Mouse (Mus musculus) MEL (cell line): Measurements from ENCODE around the gene Myo1h. TPM values are rescaled to one million over a fixed set of nuclear protein-coding genes. Genes with fewer than 3 reads are reported as not detected.
A peak's percentile ranks its signal among the peaks of the same experiment; 100 is the strongest.

Source experiments
- DNase-seq: peaks from one replicate; pipeline ENCODE4 v3.0.0; 2011; ENCODE audit warnings: low read depth, low spot score
- H3K27ac ChIP-seq: 2 replicates; pipeline ENCODE4 v1.5.1; 2012; ENCODE audit warnings: low read depth, mild to moderate bottlenecking, control low read depth, low read length, moderate library complexity; ENCODE audit not compliant: control insufficient read depth
- H3K27me3 ChIP-seq, 2 experiments: fragments of 150-350 bp in 1 of 2; sonication (generic) in 1 of 2; 2 replicates each; pipeline ENCODE4 v1.6.1; 2012; ENCODE audit warnings: low read length in 2 of 2, mild to moderate bottlenecking in 2 of 2, improper control_type of control experiment in 1 of 2, moderate library complexity in 1 of 2; ENCODE audit not compliant: insufficient read depth in 2 of 2, control insufficient read depth in 1 of 2
- H3K36me3 ChIP-seq, 2 experiments: 2 replicates each; pipeline ENCODE4 v1.6.1; 2012 to 2014; ENCODE audit warnings: low read length in 2 of 2, improper control_type of control experiment in 1 of 2, inconsistent platforms in 1 of 2, mild to moderate bottlenecking in 1 of 2; ENCODE audit not compliant: insufficient read depth in 2 of 2, control insufficient read depth in 1 of 2
- H3K4me1 ChIP-seq, 2 experiments: fragments of 150-350 bp in 1 of 2; sonication (generic) in 1 of 2; 2 replicates each; pipeline ENCODE4 v1.6.1; 2012; ENCODE audit warnings: low read length in 2 of 2, improper control_type of control experiment in 1 of 2, mild to moderate bottlenecking in 1 of 2; ENCODE audit not compliant: insufficient read depth in 2 of 2, control insufficient read depth in 1 of 2
- H3K4me3 ChIP-seq, 2 experiments: fragments of 150-350 bp in 1 of 2; sonication (generic) in 1 of 2; 2 replicates each; pipeline ENCODE4 v1.5.1; 2012; ENCODE audit warnings: low read depth in 2 of 2, low read length in 2 of 2, mild to moderate bottlenecking in 2 of 2, moderate library complexity in 2 of 2, control low read depth in 1 of 2, improper control_type of control experiment in 1 of 2; ENCODE audit not compliant: control insufficient read depth in 1 of 2, insufficient read depth in 1 of 2
- H3K79me2 ChIP-seq: 2 replicates; pipeline ENCODE4 v1.6.1; 2012; ENCODE audit warnings: mild to moderate bottlenecking, low read length, moderate library complexity; ENCODE audit not compliant: control insufficient read depth, poor library complexity, insufficient read depth
- H3K9ac ChIP-seq: 2 replicates; pipeline ENCODE4 v1.6.1; 2012; ENCODE audit warnings: low read depth, mild to moderate bottlenecking, control low read depth, low read length, moderate library complexity; ENCODE audit not compliant: control insufficient read depth, poor library complexity, severe bottlenecking
- H3K9me3 ChIP-seq: fragments of 150-350 bp; sonication (generic); replicated peaks from 2 replicates; pipeline ENCODE4 v1.6.1; 2012; ENCODE audit warnings: mild to moderate bottlenecking, low read length, improper control_type of control experiment, moderate library complexity; ENCODE audit not compliant: insufficient read depth
- CHD1 ChIP-seq: IDR thresholded peaks from 2 replicates; pipeline ENCODE4 v1.6.1; 2012; ENCODE audit warnings: low read depth, mild to moderate bottlenecking, inconsistent platforms, low read length, improper control_type of control experiment
- CHD2 ChIP-seq: IDR thresholded peaks from 2 replicates; pipeline ENCODE4 v1.6.1; 2011; ENCODE audit warnings: low read length, improper control_type of control experiment
- ELF1 ChIP-seq: IDR thresholded peaks from 2 replicates; pipeline ENCODE4 v1.6.1; 2014; ENCODE audit warnings: low read depth, mild to moderate bottlenecking, inconsistent platforms, low read length, improper control_type of control experiment, moderate library complexity
- EP300 ChIP-seq, 2 experiments: IDR thresholded peaks; 2 replicates each; pipeline ENCODE4 v1.6.1; 2011; ENCODE audit warnings: improper control_type of control experiment in 2 of 2, low read length in 2 of 2, low read depth in 1 of 2, mild to moderate bottlenecking in 1 of 2
- ETS1 ChIP-seq: IDR thresholded peaks from 2 replicates; pipeline ENCODE4 v1.6.1; 2012; ENCODE audit warnings: low read depth, mild to moderate bottlenecking, inconsistent platforms, low read length, improper control_type of control experiment, moderate library complexity
- GABPA ChIP-seq: IDR thresholded peaks from 2 replicates; pipeline ENCODE4 v1.6.1; 2012; ENCODE audit warnings: low read depth, mild to moderate bottlenecking, inconsistent platforms, low read length, improper control_type of control experiment, moderate library complexity
- HCFC1 ChIP-seq: IDR thresholded peaks from 2 replicates; pipeline ENCODE4 v1.6.1; 2012; ENCODE audit warnings: low read depth, mild to moderate bottlenecking, inconsistent platforms, low read length, improper control_type of control experiment, moderate library complexity
- JUND ChIP-seq: IDR thresholded peaks from 2 replicates; pipeline ENCODE4 v1.6.1; 2011; ENCODE audit warnings: low read depth, mild to moderate bottlenecking, improper control_type of control experiment, low read length
- MAFK ChIP-seq: IDR thresholded peaks from 2 replicates; pipeline ENCODE4 v1.6.1; 2011; ENCODE audit warnings: low read depth, mild to moderate bottlenecking, low read length, improper control_type of control experiment, borderline replicate concordance
- MXI1 ChIP-seq: IDR thresholded peaks from 2 replicates; pipeline ENCODE4 v1.6.1; 2011; ENCODE audit warnings: mild to moderate bottlenecking, low read depth, low read length, improper control_type of control experiment
- NRF1 ChIP-seq: IDR thresholded peaks from 2 replicates; pipeline ENCODE4 v1.6.1; 2014; ENCODE audit warnings: low read depth, mild to moderate bottlenecking, inconsistent platforms, low read length, improper control_type of control experiment, moderate library complexity; ENCODE audit not compliant: poor library complexity, insufficient read depth, severe bottlenecking
- RAD21 ChIP-seq: IDR thresholded peaks from 2 replicates; pipeline ENCODE4 v1.6.1; 2011; ENCODE audit warnings: mild to moderate bottlenecking, low read depth, low read length, improper control_type of control experiment
- SIN3A ChIP-seq: IDR thresholded peaks from 2 replicates; pipeline ENCODE4 v1.6.1; 2012; ENCODE audit warnings: low read length, improper control_type of control experiment, inconsistent platforms
- TCF12 ChIP-seq: IDR thresholded peaks from 2 replicates; pipeline ENCODE4 v1.6.1; 2014; ENCODE audit warnings: low read depth, mild to moderate bottlenecking, inconsistent platforms, low read length, improper control_type of control experiment, moderate library complexity
- polyA plus RNA-seq, 2 experiments: library from polyadenylated mRNA; stranded (reverse) in 1 of 2; unstranded in 1 of 2; fragments of >175 nt in 1 of 2; fragments of >200 nt in 1 of 2; gene quantifications; 2 replicates each; pipeline versions ENCODE4 v1.2.1 to v1.2.4; 2012; ENCODE audit warnings: low replicate concordance in 2 of 2, low read depth in 1 of 2; ENCODE audit not compliant: insufficient read length in 2 of 2, insufficient read depth in 1 of 2, missing spikeins in 1 of 2
- total RNA-seq: library from RNA; depleted of rRNA; stranded (reverse); fragments of 300-350 nt; gene quantifications from 2 replicates; pipeline ENCODE4 v1.2.3, GENCODE M21; 2012

The Myo1h gene
- total and polyA plus RNA-seq, 3 experiments = 0.33 to 4.6 TPM; not detected in 1

DNA sequence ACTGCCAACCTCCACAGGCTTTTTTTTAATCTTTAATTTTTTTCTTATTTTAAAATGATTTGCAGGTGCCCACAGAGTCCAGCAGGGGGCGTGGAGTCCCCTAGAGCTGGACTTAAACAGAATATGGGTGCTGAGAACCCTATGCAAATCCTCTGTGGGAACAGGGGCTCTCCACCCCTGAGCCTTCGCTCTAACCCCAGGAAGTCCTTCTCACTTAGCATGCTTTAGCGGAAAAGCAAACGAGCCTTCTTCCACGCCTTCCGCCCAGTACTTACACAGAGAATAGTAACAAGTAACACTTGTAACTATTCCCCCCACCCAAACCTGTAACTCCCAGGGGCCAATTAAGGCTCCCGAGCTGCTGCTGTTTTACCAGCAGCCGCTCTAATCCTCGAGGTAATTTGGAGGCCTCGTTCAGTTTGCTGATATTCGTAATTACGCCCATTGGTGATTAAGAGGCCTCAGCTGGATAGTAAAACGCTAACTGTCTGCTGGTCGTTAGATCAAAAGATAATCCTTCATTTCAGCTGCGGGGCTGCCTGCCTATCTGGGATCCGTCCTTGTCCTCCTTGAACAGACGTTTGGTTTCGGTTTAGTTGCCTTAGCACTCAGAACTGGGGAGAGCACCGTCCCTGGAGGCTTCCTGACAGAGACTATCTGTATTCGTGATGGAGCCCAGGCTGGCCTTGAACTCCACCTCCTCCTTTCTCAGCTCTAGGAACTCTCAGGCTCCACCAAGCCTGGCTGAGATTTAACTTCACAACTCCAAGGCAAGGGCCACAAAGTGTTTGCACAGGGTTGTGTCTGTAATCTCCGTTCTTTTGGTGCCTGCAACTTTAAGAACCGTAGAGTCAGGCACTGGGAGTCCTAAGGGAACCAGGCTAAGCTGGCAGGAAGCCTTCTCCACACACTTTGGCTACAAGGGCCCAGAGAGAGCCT, 8.0 kb downstream of the Myo1h start (continued):
- TF ChIP-seq ELF1 = peak; percentile 32; the same call in 1 of the 2 replicates

DNA sequence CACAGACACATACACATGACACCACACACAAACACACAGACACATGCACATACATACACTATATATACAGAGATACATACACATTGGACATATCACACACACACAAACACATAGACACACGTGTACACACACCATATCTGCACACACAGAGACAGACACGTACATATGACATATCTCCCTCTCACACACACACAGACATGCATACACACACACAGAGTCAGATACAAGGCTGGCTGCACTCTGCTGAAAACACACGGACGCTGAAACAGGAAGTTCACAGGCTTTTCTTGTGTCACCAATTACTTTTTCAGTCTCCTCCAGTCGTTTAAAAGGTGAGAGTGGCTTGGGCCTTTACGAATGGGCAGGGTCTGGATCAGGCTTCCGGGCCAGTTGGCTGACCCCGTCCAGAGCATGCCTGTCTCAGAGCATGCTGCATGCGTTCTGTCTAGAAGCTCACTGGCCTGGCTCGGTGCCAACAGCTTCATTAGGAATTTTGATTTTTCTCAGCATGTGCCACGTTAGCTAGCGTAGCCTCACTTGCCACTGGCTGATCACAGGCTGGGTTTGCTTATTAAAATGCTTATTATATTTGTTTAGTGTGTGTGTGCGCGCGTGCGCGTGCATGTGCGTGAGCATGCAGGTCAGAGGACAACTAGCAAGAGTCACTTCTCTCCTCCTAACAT, 9.4 kb downstream of the Myo1h start:
- TF ChIP-seq ETS1 (peak; percentile 48), ELF1 (peak; percentile 51; the same call in 1 of the 2 replicates), SIN3A (peak; percentile 68; the same call in 1 of the 2 replicates), TCF12 (0 out of 2 replicates have a peak, but pooled peaks have one; percentile 34), MXI1 (peak; percentile 69), JUND (no peak), CHD1 (no peak), RAD21 (no peak), HCFC1 (0 out of 2 replicates have a peak, but pooled peaks have one; percentile 37), NRF1 (no peak), GABPA (no peak), MAFK (no peak), CHD2 (no peak), EP300 (IDR thresholded peaks at IDR 0.05; ENCODE audit: low read depth in 1 of 2, low read length in 2 of 2) (peak; percentile 18 to 51; a peak in 3 of 4 replicates)
- TF ChIP-seq, all 39 proteins: peak for 7
- no peak overlapping the region for H3K27ac ChIP-seq
- H3K79me2 ChIP-seq = no peaks in the 10 kb centered on the region; the same call in 1 of the 2 replicates
- peak; percentile 72 for DNase-seq
- H3K4me3 ChIP-seq = no peak overlapping the region
- no peaks in the 10 kb centered on the region for H3K9me3 ChIP-seq
- peak overlapping the region; percentile 6 for H3K9ac ChIP-seq
- peaks cover 15 to 17% of the 10 kb centered on the region in 2 experiments for H3K4me1 ChIP-seq
- H3K36me3 ChIP-seq = peaks cover 0 to 11% of the 10 kb centered on the region in 2 experiments; a peak in 2 of 4 replicates
- peaks cover 0 to 4% of the 10 kb centered on the region in 2 experiments; a peak in 1 of 4 replicates for H3K27me3 ChIP-seq
